Mouse (Mus musculus) erythroblast, embryonic 14.5 days (primary cell): ENCODE measurements around the gene Rad50.

ENCODE experiments used
- GATA1 ChIP-seq: IDR thresholded peaks from 2 replicates; pipeline ENCODE4 v1.6.1; 2012; ENCODE audit warnings: low read length, inconsistent platforms, mixed read lengths
- TAL1 ChIP-seq: IDR thresholded peaks from 3 replicates; pipeline ENCODE4 v1.6.1; 2012; ENCODE audit warnings: low read length, inconsistent platforms, mixed read lengths

DNA sequence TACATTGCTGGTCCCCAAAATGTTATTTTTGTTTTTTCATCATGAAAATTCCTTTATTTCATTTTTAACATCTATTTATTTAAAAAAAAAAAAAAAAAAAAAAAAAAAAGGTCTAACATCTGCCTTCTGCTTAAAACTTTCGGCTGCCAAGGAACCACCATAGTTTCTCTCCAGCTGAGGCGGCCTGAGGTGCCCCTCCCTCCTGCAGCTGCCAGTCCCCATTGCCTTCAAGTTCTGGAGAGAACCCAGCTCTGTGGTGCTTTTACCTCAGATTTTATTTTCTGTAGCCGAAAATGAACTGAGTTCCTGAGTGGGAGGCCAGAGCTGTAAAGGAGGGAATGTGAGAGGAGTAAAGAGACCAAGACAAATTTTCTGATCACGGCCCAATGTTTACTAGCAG, 42.2 kb upstream of the Rad50 start:
- TF ChIP-seq TAL1 (no peak), GATA1 (no peak)
